ENCODE assay signal across 15 mouse cellular contexts in genomic region chr17:67323777-67324498, GRCm38 (mm10). TPM values are rescaled to one million over a fixed set of nuclear protein-coding genes. Genes with fewer than 3 reads are reported as not detected.
DNase-seq lines count a peak whose midpoint lies in the region; ATAC-seq and TF ChIP-seq lines count a peak whose summit lies in the region.
"Had no signal": no experiment of that assay in that cellular context is flagged by ENCODE, and none has a peak within 500 bp of the region (broad histone marks: within the 10 kb centered on the region; RNA-seq: fewer than 3 reads in every experiment).

No protein-coding gene starts in this region.

- ATAC-seq in hindbrain, embryonic 16.5 days: peak; percentile 79
- peak; percentile 80 for ATAC-seq in midbrain, embryonic 15.5 days (replicated peaks)

- H3K4me1 ChIP-seq in kidney, adult 2 months (ENCODE audit: control insufficient read depth, insufficient read depth, low read length): peaks cover 8% of the 10 kb centered on the region; the same call in 1 of the 2 replicates
- H3K4me1 ChIP-seq in forebrain, embryonic 10.5 days: peaks cover 52% of the 10 kb centered on the region
- H3K4me1 ChIP-seq in hindbrain, embryonic 16.5 days (ENCODE audit: control insufficient read depth, insufficient read depth, low read depth, low read length): peaks cover 9% of the 10 kb centered on the region
- peaks cover 13% of the 10 kb centered on the region for H3K4me1 ChIP-seq in midbrain, embryonic 15.5 days
- H3K4me1 ChIP-seq: megakaryocyte, embryonic 14.5 days had no signal

- no peaks in the 10 kb centered on the region for H3K27me3 ChIP-seq in kidney, adult 2 months (replicated peaks; ENCODE audit: control insufficient read depth, insufficient read depth, low read length)
- peaks cover 5% of the 10 kb centered on the region; the same call in 1 of the 2 replicates for H3K27me3 ChIP-seq in forebrain, embryonic 10.5 days (ENCODE audit: poor library complexity, severe bottlenecking)
- H3K27me3 ChIP-seq in hindbrain, embryonic 16.5 days (replicated peaks; ENCODE audit: control insufficient read depth, insufficient read depth, low read length): no peaks in the 10 kb centered on the region
- no peaks in the 10 kb centered on the region for H3K27me3 ChIP-seq in midbrain, embryonic 15.5 days (replicated peaks)
- H3K27me3 ChIP-seq: embryonic facial prominence, embryonic 13.5 days; megakaryocyte, embryonic 14.5 days had no signal

- no peaks in the 10 kb centered on the region for H3K9me3 ChIP-seq in forebrain, embryonic 10.5 days
- H3K9me3 ChIP-seq in hindbrain, embryonic 16.5 days (ENCODE audit: control insufficient read depth, low read length): no peaks in the 10 kb centered on the region
- H3K9me3 ChIP-seq in midbrain, embryonic 15.5 days: no peaks in the 10 kb centered on the region
- H3K9me3 ChIP-seq: embryonic facial prominence, embryonic 13.5 days had no signal

- H3K9ac ChIP-seq in hindbrain, embryonic 16.5 days (ENCODE audit: low read depth, low read length): no peak overlapping the region
- H3K9ac ChIP-seq in midbrain, embryonic 15.5 days: no peak overlapping the region
- H3K9ac ChIP-seq: embryonic facial prominence, embryonic 13.5 days had no signal

- DNase-seq in kidney, adult 2 months: peak; percentile 54
- DNase-seq in kidney, adult 18-20 months: no peak
- DNase-seq in forebrain, embryonic 10.5 days (ENCODE audit: extremely low spot score, low spot score): peak; percentile 43
- DNase-seq in adrenal gland, postnatal 25 days: no peak
- DNase-seq in gastrocnemius, postnatal 36 days: no peak
- no peak for DNase-seq in gastrocnemius, adult 18-20 months (ENCODE audit: low spot score)
- DNase-seq: adrenal gland, adult 2 months; cerebellum, adult 11-12 months; lung, adult 18-20 months; thymus, adult 18-20 months had no signal

- TF ChIP-seq CTCF in kidney, adult 2 months (conservative IDR thresholded peaks at IDR 0.05; ENCODE audit: insufficient read depth, insufficient read length, low read depth, low read length): no peak

- no peak overlapping the region for H3K4me2 ChIP-seq in hindbrain, embryonic 16.5 days (ENCODE audit: low read length)
- H3K4me2 ChIP-seq in midbrain, embryonic 15.5 days: no peak overlapping the region
- H3K4me2 ChIP-seq: embryonic facial prominence, embryonic 13.5 days had no signal

- 30% methylated on average over 11 of the region's 11 CpGs for WGBS in kidney, adult 2 months
- WGBS in forebrain, embryonic 10.5 days: 46% methylated on average over 11 of the region's 11 CpGs
- 31% methylated on average over 11 of the region's 11 CpGs for WGBS in hindbrain, embryonic 16.5 days
- 38% methylated on average over 11 of the region's 11 CpGs for WGBS in midbrain, embryonic 15.5 days

- no peak overlapping the region for H3K4me3 ChIP-seq in kidney, adult 2 months (ENCODE audit: insufficient read depth, low read depth, low read length)
- H3K4me3 ChIP-seq in forebrain, embryonic 10.5 days: no peak overlapping the region
- no peak overlapping the region for H3K4me3 ChIP-seq in hindbrain, embryonic 16.5 days (ENCODE audit: low read length)
- H3K4me3 ChIP-seq in midbrain, embryonic 15.5 days: no peak overlapping the region
- H3K4me3 ChIP-seq: embryonic facial prominence, embryonic 13.5 days; layer of hippocampus, adult 2 months; megakaryocyte, embryonic 14.5 days had no signal

- H3K27ac ChIP-seq in kidney, adult 2 months (ENCODE audit: insufficient read depth, low read depth, low read length): no peak overlapping the region
- H3K27ac ChIP-seq in forebrain, embryonic 10.5 days: no peak overlapping the region
- no peak overlapping the region for H3K27ac ChIP-seq in hindbrain, embryonic 16.5 days (ENCODE audit: low read depth, low read length)
- H3K27ac ChIP-seq in midbrain, embryonic 15.5 days: no peak overlapping the region
- H3K27ac ChIP-seq: embryonic facial prominence, embryonic 13.5 days; layer of hippocampus, adult 2 months had no signal

- no peak for TF ChIP-seq POLR2A in kidney, adult 2 months (IDR thresholded peaks at IDR 0.05; ENCODE audit: low read depth, low read length)

- no peaks in the 10 kb centered on the region for H3K36me3 ChIP-seq in kidney, adult 2 months (ENCODE audit: control insufficient read depth, insufficient read depth, low read length)
- no peaks in the 10 kb centered on the region for H3K36me3 ChIP-seq in forebrain, embryonic 10.5 days (replicated peaks)
- no peaks in the 10 kb centered on the region for H3K36me3 ChIP-seq in hindbrain, embryonic 16.5 days (ENCODE audit: control insufficient read depth, insufficient read depth, low read length)
- H3K36me3 ChIP-seq in midbrain, embryonic 15.5 days (replicated peaks): no peaks in the 10 kb centered on the region
- H3K36me3 ChIP-seq: embryonic facial prominence, embryonic 13.5 days had no signal

- intact Hi-C loops in gastrocnemius, postnatal 36 days (cut with DNase I): no loop called here

RNA-seq across cellular contexts. Expression of gene Ptprm, which starts 30.3 kb away (rescaled TPM):
- polyA plus RNA-seq in kidney, adult 2 months (2012; rRNA removed): 9.0 and 9.6 TPM in 2 replicates
- 6.7 and 8.4 TPM in 2 replicates for polyA plus RNA-seq in forebrain, embryonic 10.5 days (2016; fragmentation: Nextera tagmentation; extraction: Ambion mirVana)
- polyA plus RNA-seq in hindbrain, embryonic 16.5 days (2015; fragmentation: Nextera tagmentation; extraction: Ambion mirVana): 19.9 and 25.1 TPM in 2 replicates
- polyA plus RNA-seq in midbrain, embryonic 15.5 days (2015; fragmentation: Nextera tagmentation; extraction: Ambion mirVana): 20.3 and 21.8 TPM in 2 replicates
- 39.4 and 41.0 TPM in 2 replicates for total RNA-seq in adrenal gland, postnatal 25 days (2021)
- total RNA-seq in gastrocnemius, postnatal 36 days (2021): 10 to 100 TPM; 19.9 to 22.4 TPM
- total RNA-seq in gastrocnemius, adult 18-20 months (2021): 10 to 100 TPM; 24.8 to 24.9 TPM

Comparison
In these comparisons a context has a peak if more than half of its experiments do, and no peak if none do; other contexts are left out.
1. DNase-seq: peak in kidney, adult 2 months (single experiment) and forebrain, embryonic 10.5 days (single experiment); none in kidney, adult 18-20 months (single experiment), adrenal gland, postnatal 25 days (single experiment), gastrocnemius, postnatal 36 days (0 of 2) and gastrocnemius, adult 18-20 months (single experiment).